Mouse (Mus musculus) heart, embryonic 11.5 days (tissue): ENCODE measurements at regions not wholly inside any gene's neighbourhood (a gene's known extent, or its start where the extent isn't known, plus 50 kb on each side); places are given as distances from the start of the nearest gene placed in this dataset.

Experiments
- ATAC-seq: fragments of 200-750 bp; cut with Nextera tagmentation; replicated peaks from 2 replicates; pipeline ENCODE4 v1.8.0; 2017; ENCODE audit warnings: moderate library complexity; ENCODE audit not compliant: insufficient number of reproducible peaks, low FRiP score, low TSS enrichment
- H3K27ac ChIP-seq: fragments of 300-500 bp; sonication (generic); 2 replicates; pipeline ENCODE4 v1.5.1; 2014; ENCODE audit warnings: mild to moderate bottlenecking, low read depth, low read length
- H3K27me3 ChIP-seq: fragments of 300-500 bp; sonication (generic); 2 replicates; pipeline ENCODE4 v1.6.1; 2014; ENCODE audit warnings: mild to moderate bottlenecking, low read length, mixed read lengths; ENCODE audit not compliant: control insufficient read depth, insufficient read depth
- H3K36me3 ChIP-seq: fragments of 300-500 bp; sonication (generic); 2 replicates; pipeline ENCODE4 v1.6.1; 2014; ENCODE audit warnings: mild to moderate bottlenecking, low read length, moderate library complexity, mixed read lengths; ENCODE audit not compliant: control insufficient read depth, insufficient read depth
- H3K4me1 ChIP-seq: fragments of 300-500 bp; sonication (generic); 2 replicates; pipeline ENCODE4 v1.6.1; 2014; ENCODE audit warnings: low read length; ENCODE audit not compliant: control insufficient read depth, insufficient read depth
- H3K4me2 ChIP-seq: fragments of 300-500 bp; sonication (generic); 2 replicates; pipeline ENCODE4 v1.6.1; 2014; ENCODE audit warnings: mild to moderate bottlenecking, moderate library complexity
- H3K4me3 ChIP-seq: fragments of 300-500 bp; sonication (generic); 2 replicates; pipeline ENCODE4 v1.5.1; 2014; ENCODE audit warnings: low read depth, low read length
- H3K9ac ChIP-seq: fragments of 300-500 bp; sonication (generic); 2 replicates; pipeline ENCODE4 v1.6.1; 2014; ENCODE audit warnings: mild to moderate bottlenecking, low read depth, low read length, moderate library complexity
- H3K9me3 ChIP-seq: fragments of 300-500 bp; sonication (generic); replicated peaks from 2 replicates; pipeline ENCODE4 v1.6.1; 2016; ENCODE audit warnings: low read length; ENCODE audit not compliant: control insufficient read depth
- WGBS: fragments of 180-500 bp; shearing (Covaris S2); extraction: QIAGEN DNeasy Blood & Tissue Kit; methylation state at CpG from one replicate; pipeline ENCODE4 v1.1.7; 2014; ENCODE audit not compliant: insufficient replicate concordance; 5-methylcytosine and 5-hydroxymethylcytosine counted together

GRCm38 (mm10) chr3:144255596-144256550 lies 50.9 kb upstream of the Lmo4 start:
- Histone ChIP-seq H3K9me3 (no peaks in the 10 kb centered on the region), H3K9ac (no peak overlapping the region), H3K4me1 (no peaks in the 10 kb centered on the region), H3K4me3 (no peak overlapping the region), H3K27me3 (no peaks in the 10 kb centered on the region), H3K36me3 (no peaks in the 10 kb centered on the region), H3K4me2 (no peak overlapping the region), H3K27ac (no peak overlapping the region)
- WGBS: 54% methylated on average over 12 of the region's 12 CpGs
- no peak for ATAC-seq
